Mouse (Mus musculus): ENCODE results near the gene Mllt1. TPM values are rescaled to one million over a fixed set of nuclear protein-coding genes. Genes with fewer than 3 reads are reported as not detected.

Mllt1 gene
- polyA plus RNA-seq, 1 experiment from 2014 or later, result 91.4 TPM

- no peak overlapping the region for H3K4me3 ChIP-seq (ENCODE audit: low read depth, low read length)
- 76% methylated on average over 5 of the region's 5 CpGs for WGBS
Measured at GRCm38 (mm10) chr17:56902698-56903097, 32.5 kb downstream of the Mllt1 start.

GRCm38 (mm10) chr17:56897630-56898195 is 37.5 kb downstream of the Mllt1 start:
- Histone ChIP-seq H3K4me3 (ENCODE audit: low read depth, low read length) (no peak overlapping the region), H3K9ac (ENCODE audit: low read depth, low read length) (peak overlapping the region; percentile 14; the same call in 1 of the 2 replicates), H3K36me3 (ENCODE audit: control insufficient read depth, insufficient read depth, low read length) (peaks cover 55% of the 10 kb centered on the region), H3K4me1 (ENCODE audit: control insufficient read depth, insufficient read depth, low read length) (peaks cover 14% of the 10 kb centered on the region), H3K27me3 (ENCODE audit: control insufficient read depth, insufficient read depth, low read depth, low read length) (no peaks in the 10 kb centered on the region), H3K4me2 (ENCODE audit: low read length) (no peak overlapping the region), H3K27ac (ENCODE audit: low read length) (peak overlapping the region; percentile 63), H3K9me3 (replicated peaks; ENCODE audit: control insufficient read depth, low read length, poor library complexity, severe bottlenecking) (no peaks in the 10 kb centered on the region)
- ATAC-seq, result peak; percentile 82
- WGBS, result 85% methylated on average over 7 of the region's 7 CpGs

More at GRCm38 (mm10) chr17:56902698-56903097, 32.5 kb downstream of the Mllt1 start:
- Histone ChIP-seq H3K9me3 (replicated peaks; ENCODE audit: control insufficient read depth, low read length, poor library complexity, severe bottlenecking) (no peaks in the 10 kb centered on the region), H3K27me3 (ENCODE audit: control insufficient read depth, insufficient read depth, low read depth, low read length) (no peaks in the 10 kb centered on the region), H3K27ac (ENCODE audit: low read length) (no peak overlapping the region), H3K4me1 (ENCODE audit: control insufficient read depth, insufficient read depth, low read length) (no peaks in the 10 kb centered on the region; the same call in 1 of the 2 replicates), H3K36me3 (ENCODE audit: control insufficient read depth, insufficient read depth, low read length) (peaks cover 32% of the 10 kb centered on the region), H3K4me2 (ENCODE audit: low read length) (no peak overlapping the region), H3K9ac (ENCODE audit: low read depth, low read length) (no peak overlapping the region)
- ATAC-seq, result no peak

GRCm38 (mm10) chr17:56896513-56897129 is 38.6 kb downstream of the Mllt1 start:
- no peak overlapping the region for H3K4me3 ChIP-seq (ENCODE audit: low read depth, low read length)
- ATAC-seq, result peak; percentile 59; the same call in 1 of the 2 replicates
- peaks cover 14% of the 10 kb centered on the region for H3K4me1 ChIP-seq (ENCODE audit: control insufficient read depth, insufficient read depth, low read length)
- H3K4me2 ChIP-seq (ENCODE audit: low read length), result no peak overlapping the region
- peaks cover 58% of the 10 kb centered on the region for H3K36me3 ChIP-seq (ENCODE audit: control insufficient read depth, insufficient read depth, low read length)
- no peaks in the 10 kb centered on the region for H3K9me3 ChIP-seq (replicated peaks; ENCODE audit: control insufficient read depth, low read length, poor library complexity, severe bottlenecking)
- peak overlapping the region; percentile 63 for H3K27ac ChIP-seq (ENCODE audit: low read length)
- H3K9ac ChIP-seq (ENCODE audit: low read depth, low read length), result peak overlapping the region; percentile 13
- H3K27me3 ChIP-seq (ENCODE audit: control insufficient read depth, insufficient read depth, low read depth, low read length), result no peaks in the 10 kb centered on the region
- WGBS, result 48% methylated on average over 6 of the region's 6 CpGs

GRCm38 (mm10) chr17:56895368-56895918 is 39.8 kb downstream of the Mllt1 start:
- peaks cover 14% of the 10 kb centered on the region for H3K4me1 ChIP-seq (ENCODE audit: control insufficient read depth, insufficient read depth, low read length)
- H3K4me2 ChIP-seq (ENCODE audit: low read length), result no peak overlapping the region
- H3K27me3 ChIP-seq (ENCODE audit: control insufficient read depth, insufficient read depth, low read depth, low read length), result no peaks in the 10 kb centered on the region
- no peak for ATAC-seq
- no peak overlapping the region for H3K4me3 ChIP-seq (ENCODE audit: low read depth, low read length)
- no peak overlapping the region for H3K27ac ChIP-seq (ENCODE audit: low read length)
- no peak overlapping the region for H3K9ac ChIP-seq (ENCODE audit: low read depth, low read length)
- peaks cover 55% of the 10 kb centered on the region for H3K36me3 ChIP-seq (ENCODE audit: control insufficient read depth, insufficient read depth, low read length)
- 94% methylated on average over 9 of the region's 9 CpGs for WGBS
- H3K9me3 ChIP-seq (replicated peaks; ENCODE audit: control insufficient read depth, low read length, poor library complexity, severe bottlenecking), result no peaks in the 10 kb centered on the region; the same call in 1 of the 2 replicates

GRCm38 (mm10) chr17:56890018-56890417 is 45.2 kb downstream of the Mllt1 start:
- H3K36me3 ChIP-seq (ENCODE audit: control insufficient read depth, insufficient read depth, low read length), result peaks cover 50% of the 10 kb centered on the region

GRCm38 (mm10) chr17:56888050-56888449 is 47.2 kb downstream of the Mllt1 start:
- Histone ChIP-seq H3K4me2 (ENCODE audit: low read length) (no peak overlapping the region), H3K36me3 (ENCODE audit: control insufficient read depth, insufficient read depth, low read length) (peaks cover 31% of the 10 kb centered on the region), H3K27ac (ENCODE audit: low read length) (no peak overlapping the region), H3K9me3 (replicated peaks; ENCODE audit: control insufficient read depth, low read length, poor library complexity, severe bottlenecking) (no peaks in the 10 kb centered on the region; the same call in 1 of the 2 replicates), H3K4me3 (ENCODE audit: low read depth, low read length) (no peak overlapping the region), H3K4me1 (ENCODE audit: control insufficient read depth, insufficient read depth, low read length) (no peaks in the 10 kb centered on the region), H3K27me3 (ENCODE audit: control insufficient read depth, insufficient read depth, low read depth, low read length) (no peaks in the 10 kb centered on the region), H3K9ac (ENCODE audit: low read depth, low read length) (no peak overlapping the region)
- WGBS, result 86% methylated on average over 2 of the region's 3 CpGs
- ATAC-seq, result no peak

More at GRCm38 (mm10) chr17:56890018-56890417, 45.2 kb downstream of the Mllt1 start:
- no peak for ATAC-seq
- no peak overlapping the region for H3K27ac ChIP-seq (ENCODE audit: low read length)
- H3K4me3 ChIP-seq (ENCODE audit: low read depth, low read length), result no peak overlapping the region
- H3K4me1 ChIP-seq (ENCODE audit: control insufficient read depth, insufficient read depth, low read length), result no peaks in the 10 kb centered on the region
- H3K9ac ChIP-seq (ENCODE audit: low read depth, low read length), result no peak overlapping the region
- no peaks in the 10 kb centered on the region for H3K27me3 ChIP-seq (ENCODE audit: control insufficient read depth, insufficient read depth, low read depth, low read length)
- 98% methylated on average over 2 of the region's 2 CpGs for WGBS
- H3K4me2 ChIP-seq (ENCODE audit: low read length), result no peak overlapping the region
- no peaks in the 10 kb centered on the region; the same call in 1 of the 2 replicates for H3K9me3 ChIP-seq (replicated peaks; ENCODE audit: control insufficient read depth, low read length, poor library complexity, severe bottlenecking)

GRCm38 (mm10) chr17:56884809-56885208 is 50.4 kb downstream of the Mllt1 start:
- no peak for ATAC-seq
- Histone ChIP-seq H3K9ac (ENCODE audit: low read depth, low read length) (no peak overlapping the region), H3K27me3 (ENCODE audit: control insufficient read depth, insufficient read depth, low read depth, low read length) (no peaks in the 10 kb centered on the region), H3K4me3 (ENCODE audit: low read depth, low read length) (no peak overlapping the region), H3K27ac (ENCODE audit: low read length) (no peak overlapping the region), H3K4me1 (ENCODE audit: control insufficient read depth, insufficient read depth, low read length) (no peaks in the 10 kb centered on the region), H3K9me3 (replicated peaks; ENCODE audit: control insufficient read depth, low read length, poor library complexity, severe bottlenecking) (no peaks in the 10 kb centered on the region), H3K4me2 (ENCODE audit: low read length) (no peak overlapping the region), H3K36me3 (ENCODE audit: control insufficient read depth, insufficient read depth, low read length) (peaks cover 8% of the 10 kb centered on the region; the same call in 1 of the 2 replicates)
- 92% methylated on average over 17 of the region's 17 CpGs for WGBS

- ATAC-seq, result no peak
- Histone ChIP-seq H3K4me1 (ENCODE audit: control insufficient read depth, insufficient read depth, low read length) (no peaks in the 10 kb centered on the region), H3K36me3 (ENCODE audit: control insufficient read depth, insufficient read depth, low read length) (peaks cover 4% of the 10 kb centered on the region; the same call in 1 of the 2 replicates), H3K27me3 (ENCODE audit: control insufficient read depth, insufficient read depth, low read depth, low read length) (no peaks in the 10 kb centered on the region), H3K9me3 (replicated peaks; ENCODE audit: control insufficient read depth, low read length, poor library complexity, severe bottlenecking) (no peaks in the 10 kb centered on the region), H3K27ac (ENCODE audit: low read length) (no peak overlapping the region), H3K4me3 (ENCODE audit: low read depth, low read length) (no peak overlapping the region), H3K4me2 (ENCODE audit: low read length) (no peak overlapping the region), H3K9ac (ENCODE audit: low read depth, low read length) (no peak overlapping the region)
- WGBS, result 79% methylated on average over 5 of the region's 5 CpGs
Measured at GRCm38 (mm10) chr17:56884331-56884730, 50.9 kb downstream of the Mllt1 start.

- WGBS, result 57% methylated on average over 17 of the region's 17 CpGs
- no peak overlapping the region for H3K4me3 ChIP-seq (ENCODE audit: low read depth, low read length)
- H3K4me1 ChIP-seq (ENCODE audit: control insufficient read depth, insufficient read depth, low read length), result no peaks in the 10 kb centered on the region
- no peak for ATAC-seq
- no peak overlapping the region; the same call in 1 of the 2 replicates for H3K4me2 ChIP-seq (ENCODE audit: low read length)
- no peaks in the 10 kb centered on the region for H3K9me3 ChIP-seq (replicated peaks; ENCODE audit: control insufficient read depth, low read length, poor library complexity, severe bottlenecking)
- no peaks in the 10 kb centered on the region for H3K36me3 ChIP-seq (ENCODE audit: control insufficient read depth, insufficient read depth, low read length)
- no peak overlapping the region for H3K27ac ChIP-seq (ENCODE audit: low read length)
- no peaks in the 10 kb centered on the region for H3K27me3 ChIP-seq (ENCODE audit: control insufficient read depth, insufficient read depth, low read depth, low read length)
- H3K9ac ChIP-seq (ENCODE audit: low read depth, low read length), result no peak overlapping the region
Measured at GRCm38 (mm10) chr17:56883612-56884011, 51.6 kb downstream of the Mllt1 start.
